Mouse (Mus musculus) liver, embryonic 13.5 days (tissue): ENCODE measurements around the gene Creld1. TPM values are rescaled to one million over a fixed set of nuclear protein-coding genes. Genes with fewer than 3 reads are reported as not detected.

Experiments
- ATAC-seq: fragments of 200-750 bp; cut with Nextera tagmentation; 2 replicates; pipeline ENCODE4 v1.8.0; 2017; ENCODE audit warnings: low read depth, mild to moderate bottlenecking, moderate number of reproducible peaks, moderate library complexity
- DNase-seq: peaks from one replicate; pipeline ENCODE4 v3.0.0; 2022
- H3K27ac ChIP-seq: fragments of 300-500 bp; sonication (generic); 2 replicates; pipeline ENCODE4 v1.5.1; 2015; ENCODE audit warnings: moderate library complexity, mild to moderate bottlenecking, inconsistent platforms
- H3K27me3 ChIP-seq: fragments of 300-500 bp; sonication (generic); 2 replicates; pipeline ENCODE4 v1.6.1; 2015; ENCODE audit warnings: mild to moderate bottlenecking, inconsistent platforms
- H3K36me3 ChIP-seq: fragments of 300-500 bp; sonication (generic); 2 replicates; pipeline ENCODE4 v1.6.1; 2015; ENCODE audit warnings: mild to moderate bottlenecking, inconsistent platforms
- H3K4me1 ChIP-seq: fragments of 300-500 bp; sonication (generic); replicated peaks from 2 replicates; pipeline ENCODE4 v1.6.1; 2015; ENCODE audit warnings: inconsistent platforms
- H3K4me2 ChIP-seq: fragments of 300-500 bp; sonication (generic); 2 replicates; pipeline ENCODE4 v1.6.1; 2015; ENCODE audit warnings: inconsistent platforms, mild to moderate bottlenecking, moderate library complexity
- H3K4me3 ChIP-seq: fragments of 300-500 bp; sonication (generic); replicated peaks from 2 replicates; pipeline ENCODE4 v1.5.1; 2015; ENCODE audit warnings: mild to moderate bottlenecking, inconsistent platforms
- H3K9ac ChIP-seq: fragments of 300-500 bp; sonication (generic); 2 replicates; pipeline ENCODE4 v1.6.1; 2015; ENCODE audit warnings: mild to moderate bottlenecking, inconsistent platforms
- H3K9me3 ChIP-seq: fragments of 300-500 bp; sonication (generic); replicated peaks from 2 replicates; pipeline ENCODE4 v1.6.1; 2016; ENCODE audit warnings: inconsistent platforms
- WGBS: fragments of 180-500 bp; shearing (Covaris S2); methylation state at CpG from one replicate; pipeline ENCODE4 v1.1.7; 2015; ENCODE audit not compliant: insufficient replicate concordance; 5-methylcytosine and 5-hydroxymethylcytosine counted together
- polyA plus RNA-seq: library from polyadenylated mRNA; unstranded; fragments of >200 nt; fragmentation: Nextera tagmentation; extraction: Ambion mirVana; gene quantifications from 2 replicates; pipeline ENCODE4 v1.2.1, GENCODE M21; 2015

Creld1 gene
- polyA plus RNA-seq, 1 experiment from 2014 or later: 8.0 TPM

GRCm38 (mm10) chr6:113492101-113492864 lies 9.2 kb downstream of the Creld1 start:
- Histone ChIP-seq H3K4me3 (no peak overlapping the region), H3K9me3 (no peaks in the 10 kb centered on the region), H3K36me3 (peaks cover 12% of the 10 kb centered on the region; the same call in 1 of the 2 replicates), H3K27me3 (peaks cover 29% of the 10 kb centered on the region), H3K4me2 (no peak overlapping the region), H3K4me1 (peaks cover 23% of the 10 kb centered on the region), H3K9ac (no peak overlapping the region), H3K27ac (no peak overlapping the region)
- ATAC-seq (no peak), DNase-seq (no peak)
- 72% methylated on average over 24 of the region's 24 CpGs for WGBS

- peak; percentile 77 for ATAC-seq
- no peaks in the 10 kb centered on the region for H3K9me3 ChIP-seq
- H3K9ac ChIP-seq: peak overlapping the region; percentile 54
- WGBS: 3% methylated on average over 54 of the region's 54 CpGs
- H3K4me1 ChIP-seq: peaks cover 14% of the 10 kb centered on the region
- peak overlapping the region; percentile 51 for H3K4me3 ChIP-seq
- H3K4me2 ChIP-seq: peak overlapping the region; percentile 72
- H3K27ac ChIP-seq: no peak overlapping the region
- H3K36me3 ChIP-seq: peaks cover 11% of the 10 kb centered on the region; the same call in 1 of the 2 replicates
- DNase-seq: peak; percentile 71
- peaks cover 45% of the 10 kb centered on the region for H3K27me3 ChIP-seq
Measured at GRCm38 (mm10) chr6:113494258-113494788, 11.2 kb downstream of the Creld1 start.

GRCm38 (mm10) chr6:113495071-113495675 lies 12.1 kb downstream of the Creld1 start:
- Histone ChIP-seq H3K9ac (peak overlapping the region; percentile 54; the same call in 1 of the 2 replicates), H3K4me3 (peak overlapping the region; percentile 51), H3K27me3 (peaks cover 54% of the 10 kb centered on the region), H3K4me1 (peaks cover 14% of the 10 kb centered on the region), H3K4me2 (peak overlapping the region; percentile 72), H3K9me3 (no peaks in the 10 kb centered on the region), H3K27ac (no peak overlapping the region), H3K36me3 (peaks cover 5% of the 10 kb centered on the region; the same call in 1 of the 2 replicates)
- no peak for DNase-seq
- 33% methylated on average over 28 of the region's 28 CpGs for WGBS
- ATAC-seq: no peak

GRCm38 (mm10) chr6:113499346-113499745 lies 16.2 kb downstream of the Creld1 start:
- Histone ChIP-seq H3K4me2 (no peak overlapping the region), H3K4me3 (no peak overlapping the region), H3K9me3 (no peaks in the 10 kb centered on the region), H3K27ac (no peak overlapping the region), H3K4me1 (peaks cover 10% of the 10 kb centered on the region), H3K36me3 (no peaks in the 10 kb centered on the region), H3K9ac (no peak overlapping the region), H3K27me3 (peaks cover 88% of the 10 kb centered on the region)
- 37% methylated on average over 6 of the region's 6 CpGs for WGBS
- no peak for DNase-seq
- ATAC-seq: no peak

GRCm38 (mm10) chr6:113501388-113502084 lies 18.4 kb downstream of the Creld1 start, which contains the start of gene Prrt3:
Prrt3 (minus strand) TSS chr6:113501931.
- H3K4me1 ChIP-seq: no peaks in the 10 kb centered on the region

GRCm38 (mm10) chr6:113502801-113503200 lies 19.7 kb downstream of the Creld1 start:
- DNase-seq: no peak
- Histone ChIP-seq H3K4me2 (no peak overlapping the region), H3K36me3 (no peaks in the 10 kb centered on the region), H3K27ac (no peak overlapping the region), H3K4me3 (no peak overlapping the region), H3K9me3 (no peaks in the 10 kb centered on the region), H3K9ac (no peak overlapping the region), H3K27me3 (peaks cover 54% of the 10 kb centered on the region), H3K4me1 (no peaks in the 10 kb centered on the region)
- ATAC-seq: no peak
- 64% methylated on average over 2 of the region's 2 CpGs for WGBS

More at GRCm38 (mm10) chr6:113501388-113502084, 18.4 kb downstream of the Creld1 start, which contains the start of gene Prrt3:
- Histone ChIP-seq H3K9ac (no peak within 1 kb of the TSS), H3K36me3 (no peaks in the 10 kb centered on the region), H3K9me3 (no peaks in the 10 kb centered on the region), H3K27ac (no peak within 1 kb of the TSS), H3K27me3 (peaks cover 66% of the 10 kb centered on the region), H3K4me3 (no peak within 1 kb of the TSS; the same call in 1 of the 2 replicates), H3K4me2 (peak within 1 kb of the TSS; percentile 23; the same call in 1 of the 2 replicates)
- no peak for DNase-seq
- WGBS: 8% methylated on average over 32 of the region's 32 CpGs
- ATAC-seq: no peak

GRCm38 (mm10) chr6:113505689-113506088 lies 22.6 kb downstream of the Creld1 start:
- DNase-seq (no peak), ATAC-seq (no peak)
- Histone ChIP-seq H3K4me1 (no peaks in the 10 kb centered on the region), H3K27me3 (peaks cover 29% of the 10 kb centered on the region), H3K4me2 (no peak overlapping the region), H3K27ac (no peak overlapping the region), H3K4me3 (no peak overlapping the region), H3K36me3 (no peaks in the 10 kb centered on the region), H3K9me3 (no peaks in the 10 kb centered on the region), H3K9ac (no peak overlapping the region)
- 68% methylated on average over 1 of the region's 1 CpGs for WGBS

GRCm38 (mm10) chr6:113507130-113507529 lies 24.0 kb downstream of the Creld1 start:
- no peaks in the 10 kb centered on the region for H3K9me3 ChIP-seq
- DNase-seq (no peak), ATAC-seq (no peak)
- H3K4me3 ChIP-seq: no peak overlapping the region
- H3K4me2 ChIP-seq: no peak overlapping the region
- no peaks in the 10 kb centered on the region for H3K36me3 ChIP-seq
- peaks cover 14% of the 10 kb centered on the region for H3K27me3 ChIP-seq
- H3K9ac ChIP-seq: no peak overlapping the region
- H3K27ac ChIP-seq: no peak overlapping the region
- H3K4me1 ChIP-seq: no peaks in the 10 kb centered on the region

GRCm38 (mm10) chr6:113508272-113508946 lies 25.3 kb downstream of the Creld1 start:
- WGBS: 60% methylated on average over 7 of the region's 7 CpGs
- H3K4me2 ChIP-seq: no peak overlapping the region
- no peaks in the 10 kb centered on the region for H3K9me3 ChIP-seq
- H3K9ac ChIP-seq: no peak overlapping the region
- DNase-seq (no peak), ATAC-seq (no peak)
- H3K27ac ChIP-seq: no peak overlapping the region
- peaks cover 1% of the 10 kb centered on the region for H3K36me3 ChIP-seq
- no peaks in the 10 kb centered on the region for H3K4me1 ChIP-seq
- H3K4me3 ChIP-seq: no peak overlapping the region
- 0 out of 2 replicates have a peak, but pooled peaks cover 3% of the 10 kb centered on the region for H3K27me3 ChIP-seq

- Histone ChIP-seq H3K4me2 (no peak overlapping the region), H3K9ac (no peak overlapping the region), H3K4me3 (no peak overlapping the region), H3K27me3 (no peaks in the 10 kb centered on the region), H3K4me1 (no peaks in the 10 kb centered on the region), H3K27ac (no peak overlapping the region), H3K36me3 (peaks cover 6% of the 10 kb centered on the region), H3K9me3 (no peaks in the 10 kb centered on the region)
- WGBS: 67% methylated on average over 5 of the region's 5 CpGs
- DNase-seq (no peak), ATAC-seq (no peak)
Measured at GRCm38 (mm10) chr6:113508947-113509280, 25.8 kb downstream of the Creld1 start.

GRCm38 (mm10) chr6:113513944-113514343 lies 30.8 kb downstream of the Creld1 start:
- ATAC-seq (no peak), DNase-seq (no peak)
- no peaks in the 10 kb centered on the region for H3K27me3 ChIP-seq
- no peak overlapping the region for H3K4me3 ChIP-seq
- H3K9ac ChIP-seq: no peak overlapping the region
- no peaks in the 10 kb centered on the region for H3K9me3 ChIP-seq
- H3K4me1 ChIP-seq: peaks cover 3% of the 10 kb centered on the region; the same call in 1 of the 2 replicates
- H3K36me3 ChIP-seq: peaks cover 57% of the 10 kb centered on the region
- H3K27ac ChIP-seq: no peak overlapping the region
- no peak overlapping the region for H3K4me2 ChIP-seq
- WGBS: 93% methylated on average over 6 of the region's 6 CpGs
